Mouse (Mus musculus): ENCODE measurements around the gene Fosl1.

DNA sequence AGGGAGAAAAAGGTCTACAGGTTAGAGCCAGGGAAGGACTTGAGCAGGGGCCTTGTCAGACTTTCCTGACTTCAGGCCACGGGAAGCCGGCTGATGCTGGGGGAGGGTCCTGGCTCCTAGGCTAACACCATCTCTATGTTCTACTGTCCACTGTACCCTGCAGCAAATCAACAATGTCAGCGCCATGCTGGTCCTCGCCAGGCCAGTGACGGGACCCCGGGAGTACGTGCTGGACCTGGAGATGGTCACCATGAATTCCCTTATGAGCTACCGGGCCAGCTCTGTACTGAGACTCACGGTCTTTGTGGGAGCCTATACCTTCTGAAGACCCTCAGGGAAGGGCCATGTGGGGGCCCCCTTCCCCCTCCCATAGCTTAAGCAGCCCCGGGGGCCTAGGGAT is 34.1 kb downstream of the Fosl1 start:
- TF ChIP-seq POLR2A (IDR thresholded peaks at IDR 0.05; ENCODE audit: borderline replicate concordance, extremely low read depth, low read depth, low read length) (no peak), CTCF (IDR thresholded peaks at IDR 0.05; ENCODE audit: insufficient read depth, low read length) (no peak)

All from lung, adult 2 months (tissue).